Mouse (Mus musculus) 416B (cell line): Measurements from ENCODE around the gene Sema6b.

Experiments
- DNase-seq: peaks from one replicate; pipeline ENCODE4 v3.0.0; 2011; ENCODE audit warnings: low read depth

Sema6b gene

GRCm38 (mm10) chr17:56146131-56146530 is 6.0 kb upstream of the Sema6b start:
- no peak for DNase-seq

- DNase-seq = no peak
These were observed 4.4 kb upstream of the Sema6b start for GRCm38 (mm10) chr17:56144546-56144945.

- no peak for DNase-seq
These were observed 1.8 kb upstream of the Sema6b start for GRCm38 (mm10) chr17:56141702-56142605.

GRCm38 (mm10) chr17:56139355-56139754 is 788 bp downstream of the Sema6b start:
- DNase-seq = no peak

GRCm38 (mm10) chr17:56137839-56138613 is 2.1 kb downstream of the Sema6b start:
- DNase-seq = no peak

- DNase-seq = no peak
These were observed 3.6 kb downstream of the Sema6b start for GRCm38 (mm10) chr17:56136558-56136957.

GRCm38 (mm10) chr17:56134463-56134971 is 5.6 kb downstream of the Sema6b start:
- DNase-seq = peak; percentile 79

GRCm38 (mm10) chr17:56133457-56134363 is 6.4 kb downstream of the Sema6b start:
- DNase-seq = peak; percentile 98

GRCm38 (mm10) chr17:56132661-56133060 is 7.5 kb downstream of the Sema6b start:
- DNase-seq = peak; percentile 82

- DNase-seq = peak; percentile 80
These were observed 8.3 kb downstream of the Sema6b start for GRCm38 (mm10) chr17:56131814-56132213.

GRCm38 (mm10) chr17:56131136-56131535 is 9.0 kb downstream of the Sema6b start:
- no peak for DNase-seq

- DNase-seq = no peak
These were observed 11.9 kb downstream of the Sema6b start for GRCm38 (mm10) chr17:56128246-56128645.

GRCm38 (mm10) chr17:56126175-56126574 is 14.0 kb downstream of the Sema6b start:
- DNase-seq = no peak

GRCm38 (mm10) chr17:56125276-56125630 is 14.9 kb downstream of the Sema6b start:
- no peak for DNase-seq

- peak; percentile 61 for DNase-seq
These were observed 15.5 kb downstream of the Sema6b start for GRCm38 (mm10) chr17:56124377-56125275.

- no peak for DNase-seq
These were observed 16.3 kb downstream of the Sema6b start for GRCm38 (mm10) chr17:56123681-56124340.

- no peak for DNase-seq
These were observed 17.0 kb downstream of the Sema6b start for GRCm38 (mm10) chr17:56123161-56123560.

GRCm38 (mm10) chr17:56121826-56122225 is 18.3 kb downstream of the Sema6b start, which contains the start of gene Lrg1:
Lrg1 (minus strand) TSS chr17:56122001.
- DNase-seq = no peak

- no peak for DNase-seq
These were observed 19.9 kb downstream of the Sema6b start for GRCm38 (mm10) chr17:56119981-56120880.
